Comparison of ENCODE assay signal across 8 mouse cellular contexts in genomic region chr17:29093110-29093952, GRCm38 (mm10). TPM values are rescaled to one million over a fixed set of nuclear protein-coding genes. Genes with fewer than 3 reads are reported as not detected.
DNase-seq lines count a peak whose midpoint lies in the region; ATAC-seq and TF ChIP-seq lines count a peak whose summit lies in the region.

No protein-coding gene starts in this region.

- 9% methylated on average over 36 of the region's 36 CpGs for WGBS in forebrain, embryonic 11.5 days
- WGBS in heart, embryonic 16.5 days: 8% methylated on average over 36 of the region's 36 CpGs
- WGBS in liver, embryonic 16.5 days (ENCODE audit: insufficient replicate concordance): 8% methylated on average over 36 of the region's 36 CpGs
- WGBS in neural tube, embryonic 13.5 days: 6% methylated on average over 36 of the region's 36 CpGs

- peak overlapping the region; percentile 76 for H3K9ac ChIP-seq in ES-Bruce4 (ENCODE audit: low read depth, poor library complexity, severe bottlenecking)
- H3K9ac ChIP-seq in forebrain, embryonic 11.5 days (ENCODE audit: low read length): no peak overlapping the region
- peak overlapping the region; percentile 86 for H3K9ac ChIP-seq in heart, embryonic 16.5 days (ENCODE audit: low read length)
- peak overlapping the region; percentile 49 for H3K9ac ChIP-seq in liver, embryonic 16.5 days (ENCODE audit: low read depth, low read length)
- H3K9ac ChIP-seq in neural tube, embryonic 13.5 days: peak overlapping the region; percentile 75

- H3K4me1 ChIP-seq in ES-Bruce4 (ENCODE audit: control insufficient read depth, insufficient read depth, low read length): peaks cover 3% of the 10 kb centered on the region
- H3K4me1 ChIP-seq in forebrain, embryonic 11.5 days (replicated peaks; ENCODE audit: control insufficient read depth, insufficient read depth, low read length): peaks cover 13% of the 10 kb centered on the region; the same call in 1 of the 2 replicates
- peaks cover 11% of the 10 kb centered on the region for H3K4me1 ChIP-seq in heart, embryonic 16.5 days (ENCODE audit: control insufficient read depth, insufficient read depth, low read length)
- peaks cover 16% of the 10 kb centered on the region for H3K4me1 ChIP-seq in liver, embryonic 16.5 days (ENCODE audit: control insufficient read depth, low read depth, low read length)
- H3K4me1 ChIP-seq in neural tube, embryonic 13.5 days (replicated peaks): peaks cover 27% of the 10 kb centered on the region
- H3K4me1 ChIP-seq in testis, adult 2 months (ENCODE audit: control insufficient read depth, insufficient read depth, low read length): peaks cover 24% of the 10 kb centered on the region

- peak; percentile 86 for ATAC-seq in forebrain, embryonic 11.5 days (replicated peaks; ENCODE audit: low FRiP score)
- peak; percentile 83 for ATAC-seq in heart, embryonic 16.5 days (replicated peaks; ENCODE audit: extremely low read depth, insufficient read depth, low FRiP score)
- peak; percentile 78 for ATAC-seq in liver, embryonic 16.5 days (ENCODE audit: low read depth)
- peak; percentile 80 for ATAC-seq in neural tube, embryonic 13.5 days (ENCODE audit: low read depth)

- DNase-seq in c-Kit-positive CD71-positive TER-119-negative erythroid progenitor cells, embryonic 14.5 days (ENCODE audit: low read depth): peak; percentile 86
- DNase-seq in forebrain, embryonic 11.5 days (ENCODE audit: low spot score): peak; percentile 91
- DNase-seq in kidney, postnatal 36 days: peak; percentile 92 to 93

- H3K4me3 ChIP-seq in ES-Bruce4 (ENCODE audit: low read depth, low read length): peak overlapping the region; percentile 93
- peak overlapping the region; percentile 43 for H3K4me3 ChIP-seq in forebrain, embryonic 11.5 days (ENCODE audit: low read depth, low read length)
- peak overlapping the region; percentile 74 for H3K4me3 ChIP-seq in heart, embryonic 16.5 days (ENCODE audit: low read length)
- H3K4me3 ChIP-seq in liver, embryonic 16.5 days (ENCODE audit: low read depth, low read length): peak overlapping the region; percentile 63
- peak overlapping the region; percentile 50 for H3K4me3 ChIP-seq in neural tube, embryonic 13.5 days
- H3K4me3 ChIP-seq in testis, adult 2 months (ENCODE audit: control insufficient read depth, low read depth, low read length): peak overlapping the region; percentile 73

- TF ChIP-seq POLR2A in ES-Bruce4 (IDR thresholded peaks at IDR 0.05; ENCODE audit: insufficient read depth, low read length): peak; percentile 99
- peak; percentile 80 for TF ChIP-seq POLR2A in testis, adult 2 months (IDR thresholded peaks at IDR 0.05; ENCODE audit: control insufficient read depth, low read depth, low read length)

- H3K4me2 ChIP-seq in forebrain, embryonic 11.5 days (ENCODE audit: low read depth, low read length, severe bottlenecking): peak overlapping the region; percentile 70
- peak overlapping the region; percentile 94 for H3K4me2 ChIP-seq in heart, embryonic 16.5 days (ENCODE audit: low read depth, low read length)
- peak overlapping the region; percentile 81 for H3K4me2 ChIP-seq in liver, embryonic 16.5 days (ENCODE audit: low read depth, low read length)
- H3K4me2 ChIP-seq in neural tube, embryonic 13.5 days: peak overlapping the region; percentile 84

- H3K9me3 ChIP-seq in ES-Bruce4 (replicated peaks; ENCODE audit: control insufficient read depth, insufficient read depth, low read length, poor library complexity, severe bottlenecking): no peaks in the 10 kb centered on the region
- H3K9me3 ChIP-seq in forebrain, embryonic 11.5 days (ENCODE audit: control insufficient read depth, low read length): no peaks in the 10 kb centered on the region
- no peaks in the 10 kb centered on the region for H3K9me3 ChIP-seq in heart, embryonic 16.5 days (replicated peaks; ENCODE audit: control insufficient read depth, low read length)
- H3K9me3 ChIP-seq in liver, embryonic 16.5 days (replicated peaks; ENCODE audit: control insufficient read depth, low read length): no peaks in the 10 kb centered on the region
- no peaks in the 10 kb centered on the region for H3K9me3 ChIP-seq in neural tube, embryonic 13.5 days

- peaks cover 10% of the 10 kb centered on the region for H3K36me3 ChIP-seq in ES-Bruce4 (ENCODE audit: control insufficient read depth, insufficient read depth, low read length, poor library complexity, severe bottlenecking)
- H3K36me3 ChIP-seq in forebrain, embryonic 11.5 days (ENCODE audit: control insufficient read depth, insufficient read depth, low read length): no peaks in the 10 kb centered on the region
- no peaks in the 10 kb centered on the region for H3K36me3 ChIP-seq in heart, embryonic 16.5 days (ENCODE audit: control insufficient read depth, insufficient read depth)
- no peaks in the 10 kb centered on the region for H3K36me3 ChIP-seq in liver, embryonic 16.5 days (ENCODE audit: control insufficient read depth, insufficient read depth)
- no peaks in the 10 kb centered on the region for H3K36me3 ChIP-seq in neural tube, embryonic 13.5 days
- H3K36me3 ChIP-seq in testis, adult 2 months (ENCODE audit: control insufficient read depth, insufficient read depth, low read length): no peaks in the 10 kb centered on the region

- peaks cover 5% of the 10 kb centered on the region; the same call in 1 of the 2 replicates for H3K27me3 ChIP-seq in ES-Bruce4 (ENCODE audit: control insufficient read depth, insufficient read depth, low read length, poor library complexity, severe bottlenecking)
- H3K27me3 ChIP-seq in forebrain, embryonic 11.5 days (ENCODE audit: control insufficient read depth, insufficient read depth, low read length): peaks cover 26% of the 10 kb centered on the region
- H3K27me3 ChIP-seq in heart, embryonic 16.5 days (ENCODE audit: control insufficient read depth, insufficient read depth, low read length): peaks cover 12% of the 10 kb centered on the region
- peaks cover 38% of the 10 kb centered on the region for H3K27me3 ChIP-seq in liver, embryonic 16.5 days (ENCODE audit: control insufficient read depth, insufficient read depth, low read depth, low read length)
- peaks cover 40% of the 10 kb centered on the region for H3K27me3 ChIP-seq in neural tube, embryonic 13.5 days
- H3K27me3 ChIP-seq in testis, adult 2 months (ENCODE audit: control insufficient read depth, insufficient read depth, low read length): no peaks in the 10 kb centered on the region

- TF ChIP-seq EP300 in ES-Bruce4 (IDR thresholded peaks at IDR 0.05; ENCODE audit: insufficient read depth, low read depth, low read length): peak; percentile 75

- H3K27ac ChIP-seq in ES-Bruce4 (ENCODE audit: insufficient read depth, low read length): no peak overlapping the region
- H3K27ac ChIP-seq in forebrain, embryonic 11.5 days (ENCODE audit: low read depth, low read length): no peak overlapping the region
- H3K27ac ChIP-seq in heart, embryonic 16.5 days (ENCODE audit: low read length): peak overlapping the region; percentile 83; the same call in 1 of the 2 replicates
- no peak overlapping the region for H3K27ac ChIP-seq in liver, embryonic 16.5 days (ENCODE audit: low read length)
- no peak overlapping the region for H3K27ac ChIP-seq in neural tube, embryonic 13.5 days (replicated peaks)
- peak overlapping the region; percentile 8; the same call in 1 of the 2 replicates for H3K27ac ChIP-seq in testis, adult 2 months (ENCODE audit: control insufficient read depth, insufficient read depth, low read depth, low read length)

- TF ChIP-seq CTCF in ES-Bruce4 (IDR thresholded peaks at IDR 0.05; ENCODE audit: low read depth, low read length): no peak
- TF ChIP-seq CTCF in testis, adult 2 months (IDR thresholded peaks at IDR 0.05; ENCODE audit: control insufficient read depth, insufficient read depth, insufficient replicate concordance, low read depth, low read length): no peak

RNA-seq across cellular contexts. Expression of gene Cdkn1a, which starts 2.6 kb away (rescaled TPM):
- 171 and 178 TPM in 2 replicates for polyA plus RNA-seq in ES-Bruce4 (2011; ENCODE audit: insufficient read depth, insufficient read length, low read depth, missing spikeins)
- polyA plus RNA-seq in forebrain, embryonic 11.5 days (2014; fragmentation: Nextera tagmentation; extraction: Ambion mirVana): 27.3 and 33.1 TPM in 2 replicates
- 70.1 and 70.7 TPM in 2 replicates for polyA plus RNA-seq in heart, embryonic 16.5 days (2015; fragmentation: Nextera tagmentation; extraction: Ambion mirVana)
- polyA plus RNA-seq in liver, embryonic 16.5 days (2015; fragmentation: Nextera tagmentation; extraction: Ambion mirVana): 12.6 and 16.5 TPM in 2 replicates
- polyA plus RNA-seq in neural tube, embryonic 13.5 days (2015; fragmentation: Nextera tagmentation; extraction: Ambion mirVana): 47.2 and 51.0 TPM in 2 replicates
- polyA plus RNA-seq in testis, adult 2 months (2012; rRNA removed): 10.5 and 11.3 TPM in 2 replicates

RNA-seq across cellular contexts. Expression of gene Rab44, which starts 20.6 kb away (rescaled TPM):
- polyA plus RNA-seq in ES-Bruce4 (2011; ENCODE audit: insufficient read depth, insufficient read length, low read depth, missing spikeins): not detected in 2 replicates
- polyA plus RNA-seq in forebrain, embryonic 11.5 days (2014; fragmentation: Nextera tagmentation; extraction: Ambion mirVana): 0.08 TPM in 1 of 2 replicates, not detected in the other
- polyA plus RNA-seq in heart, embryonic 16.5 days (2015; fragmentation: Nextera tagmentation; extraction: Ambion mirVana): 2.2 and 4.4 TPM in 2 replicates
- 9.9 and 10.9 TPM in 2 replicates for polyA plus RNA-seq in liver, embryonic 16.5 days (2015; fragmentation: Nextera tagmentation; extraction: Ambion mirVana)
- polyA plus RNA-seq in neural tube, embryonic 13.5 days (2015; fragmentation: Nextera tagmentation; extraction: Ambion mirVana): 0.11 TPM in 1 of 2 replicates, not detected in the other
- 2.4 TPM in 1 of 2 replicates, not detected in the other for polyA plus RNA-seq in testis, adult 2 months (2012; rRNA removed)

Comparison
In these comparisons a context has a peak if more than half of its experiments do, and no peak if none do; other contexts are left out.
1. H3K27ac ChIP-seq: peak in heart, embryonic 16.5 days (single experiment) and testis, adult 2 months (single experiment); none in ES-Bruce4 (single experiment), forebrain, embryonic 11.5 days (single experiment), liver, embryonic 16.5 days (single experiment) and neural tube, embryonic 13.5 days (single experiment).
2. H3K4me3 ChIP-seq: peak in every context shown above with its lines; median percentile 93 in ES-Bruce4; 74 in heart, embryonic 16.5 days; 73 in testis, adult 2 months; 63 in liver, embryonic 16.5 days; 50 in neural tube, embryonic 13.5 days; 43 in forebrain, embryonic 11.5 days.
3. Peak in every context shown above with its lines, with median percentiles within 50 percentile points of each other: DNase-seq, ATAC-seq and H3K4me2 ChIP-seq.